Mouse (Mus musculus): ENCODE measurements around the gene Rapgef4.

DNA sequence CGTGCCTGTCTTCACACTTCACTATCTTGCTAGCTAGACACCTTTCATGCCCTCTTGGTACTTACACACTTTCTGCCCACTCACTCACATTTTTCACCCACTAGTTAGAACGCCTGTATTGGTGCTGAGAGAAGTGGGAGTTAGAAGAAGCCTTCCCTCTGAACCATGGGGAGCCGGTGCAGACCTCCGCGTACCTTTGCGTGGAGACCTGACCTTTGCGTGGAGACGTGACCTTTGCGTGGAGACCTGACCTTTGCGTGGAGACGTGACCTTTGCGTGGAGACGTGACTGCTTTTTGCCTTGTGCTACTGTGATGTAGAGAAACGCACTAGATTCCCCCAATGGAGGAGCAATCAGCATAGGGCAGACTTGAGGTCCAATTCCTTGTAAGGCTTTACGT lies 39.7 kb downstream of the Rapgef4 start:
- TF ChIP-seq CTCF (IDR thresholded peaks at IDR 0.05; ENCODE audit: extremely low read depth, insufficient read depth, low read length) = no peak
- TF ChIP-seq POLR2A (IDR thresholded peaks at IDR 0.05; ENCODE audit: extremely low read depth, insufficient read depth, low read length) = no peak
